ENCODE assay signal across 8 mouse cellular contexts in genomic region chr1:143702741-143703262, GRCm38 (mm10). TPM values are rescaled to one million over a fixed set of nuclear protein-coding genes. Genes with fewer than 3 reads are reported as not detected.
DNase-seq lines count a peak whose midpoint lies in the region; ATAC-seq and TF ChIP-seq lines count a peak whose summit lies in the region.

Gene Cdc73 (minus strand): TSS chr1:143702893.

- H3K9ac ChIP-seq in intestine, postnatal 0 days (ENCODE audit: low read depth, low read length) = peak within 1 kb of the TSS; percentile 66

- peak; percentile 68 for TF ChIP-seq CTCF in intestine, postnatal 0 days (IDR thresholded peaks at IDR 0.05; ENCODE audit: low read depth)

- under 1% methylated on average over 66 of the region's 74 CpGs for WGBS in intestine, postnatal 0 days
- under 1% methylated on average over 73 of the region's 74 CpGs for WGBS in midbrain, embryonic 10.5 days

- intact Hi-C loops in left cerebral cortex, postnatal 36 days (cut with DNase I) = loop anchor here (1.0 kb wide), 1 partner anchor 36 kb away; no protein-coding TSS in a partner anchor

- peak; percentile 99 for ATAC-seq in intestine, postnatal 0 days

- H3K27ac ChIP-seq in intestine, postnatal 0 days (ENCODE audit: low read depth, low read length) = peak within 1 kb of the TSS; percentile 89
- H3K27ac ChIP-seq in midbrain, embryonic 10.5 days (replicated peaks) = peak within 1 kb of the TSS; percentile 98

- peak; percentile 96 for DNase-seq in adrenal gland, postnatal 10 days
- peak; percentile 89 for DNase-seq in embryo, embryonic 9.5 days (ENCODE audit: extremely low spot score)
- peak; percentile 88 to 90 for DNase-seq in gastrocnemius, postnatal 4 days (ENCODE audit: low spot score in 2 of 2)
- peak; percentile 88 to 92 for DNase-seq in left cerebral cortex, postnatal 36 days (ENCODE audit: low spot score in 2 of 2)
- DNase-seq in midbrain, embryonic 10.5 days (ENCODE audit: low spot score) = peak; percentile 90
- DNase-seq in right cerebral cortex, postnatal 36 days (ENCODE audit: low spot score in 2 of 2) = peak; percentile 87 to 89
- DNase-seq in urinary bladder, postnatal 4 days (ENCODE audit: low spot score in 2 of 2) = peak; percentile 86 to 92

- H3K4me3 ChIP-seq in intestine, postnatal 0 days (ENCODE audit: low read depth, low read length) = peak within 1 kb of the TSS; percentile 72
- peak within 1 kb of the TSS; percentile 84 for H3K4me3 ChIP-seq in midbrain, embryonic 10.5 days

- H3K27me3 ChIP-seq in intestine, postnatal 0 days (replicated peaks; ENCODE audit: control insufficient read depth, insufficient read depth, low read length) = no peaks in the 10 kb centered on the region
- H3K27me3 ChIP-seq in midbrain, embryonic 10.5 days (ENCODE audit: low read depth, poor library complexity, severe bottlenecking) = no peaks in the 10 kb centered on the region

- peak within 1 kb of the TSS; percentile 89 for H3K4me2 ChIP-seq in intestine, postnatal 0 days (replicated peaks; ENCODE audit: low read depth)

- no peaks in the 10 kb centered on the region for H3K9me3 ChIP-seq in intestine, postnatal 0 days (ENCODE audit: control insufficient read depth)
- no peaks in the 10 kb centered on the region for H3K9me3 ChIP-seq in midbrain, embryonic 10.5 days (replicated peaks)

- H3K4me1 ChIP-seq in intestine, postnatal 0 days (replicated peaks; ENCODE audit: control insufficient read depth, insufficient read depth, low read length) = no peaks in the 10 kb centered on the region
- H3K4me1 ChIP-seq in midbrain, embryonic 10.5 days = peaks cover 20% of the 10 kb centered on the region

- H3K36me3 ChIP-seq in intestine, postnatal 0 days (ENCODE audit: control insufficient read depth, insufficient read depth) = no peaks in the 10 kb centered on the region
- H3K36me3 ChIP-seq in midbrain, embryonic 10.5 days = peaks cover 12% of the 10 kb centered on the region

RNA-seq across cellular contexts. Expression of gene Cdc73, which starts in this region (rescaled TPM):
- total RNA-seq in adrenal gland, postnatal 10 days (2021) = 10 to 100 TPM; 66.4 to 74.2 TPM
- 10 to 100 TPM; 62.8 to 65.1 TPM for total RNA-seq in gastrocnemius, postnatal 4 days (2021)
- 12.6 and 14.3 TPM in 2 replicates for polyA plus RNA-seq in intestine, postnatal 0 days (2015; fragmentation: Nextera tagmentation; extraction: Ambion mirVana)
- 10 to 100 TPM; 55.0 to 61.7 TPM for total RNA-seq in left cerebral cortex, postnatal 36 days (2021)
- polyA plus RNA-seq in midbrain, embryonic 10.5 days (2016; fragmentation: Nextera tagmentation; extraction: Ambion mirVana) = 29.3 and 32.3 TPM in 2 replicates

Comparison
In these comparisons a context has a peak if more than half of its experiments do, and no peak if none do; other contexts are left out.
1. Peak in every context shown above with its lines: DNase-seq, ATAC-seq, H3K4me3 ChIP-seq and H3K27ac ChIP-seq.